Comparison of ENCODE assay signal across 7 mouse cellular contexts in genomic region chr12:71768471-71768870, GRCm38 (mm10).
DNase-seq lines count a peak whose midpoint lies in the region; ATAC-seq lines count a peak whose summit lies in the region.

No protein-coding gene starts in this region.

- H3K27me3 ChIP-seq in limb, embryonic 11.5 days (ENCODE audit: control insufficient read depth, insufficient read depth, low read length): no peaks in the 10 kb centered on the region
- H3K27me3 ChIP-seq in midbrain, embryonic 14.5 days (ENCODE audit: control insufficient read depth, insufficient read depth, low read length): no peaks in the 10 kb centered on the region

- 2% methylated on average over 12 of the region's 12 CpGs for WGBS in limb, embryonic 11.5 days
- 6% methylated on average over 12 of the region's 12 CpGs for WGBS in midbrain, embryonic 14.5 days

- peak overlapping the region; percentile 36; the same call in 1 of the 2 replicates for H3K4me2 ChIP-seq in limb, embryonic 11.5 days (ENCODE audit: low read depth, severe bottlenecking)
- H3K4me2 ChIP-seq in midbrain, embryonic 14.5 days (ENCODE audit: low read length): peak overlapping the region; percentile 41

- H3K27ac ChIP-seq in limb, embryonic 11.5 days (replicated peaks; ENCODE audit: low read depth, low read length): no peak overlapping the region
- no peak overlapping the region for H3K27ac ChIP-seq in midbrain, embryonic 14.5 days (replicated peaks; ENCODE audit: low read depth, low read length)

- no peak overlapping the region for H3K9ac ChIP-seq in limb, embryonic 11.5 days (ENCODE audit: low read length)
- H3K9ac ChIP-seq in midbrain, embryonic 14.5 days (replicated peaks; ENCODE audit: low read length): no peak overlapping the region

- DNase-seq in adrenal gland, adult 8-10 months: peak; percentile 44
- peak; percentile 80 for DNase-seq in embryo, embryonic 9.5 days (ENCODE audit: extremely low spot score)
- DNase-seq in heart, adult 11 months: peak; percentile 95
- peak; percentile 59 for DNase-seq in kidney, adult 11 months
- peak; percentile 91 for DNase-seq in limb, embryonic 11.5 days (ENCODE audit: low spot score)
- DNase-seq in midbrain, embryonic 14.5 days: peak; percentile 93
- peak; percentile 33 to 66 for DNase-seq in spleen, adult 18-20 months

- no peaks in the 10 kb centered on the region for H3K36me3 ChIP-seq in limb, embryonic 11.5 days (ENCODE audit: control insufficient read depth, insufficient read depth, low read length)
- H3K36me3 ChIP-seq in midbrain, embryonic 14.5 days (ENCODE audit: control insufficient read depth, insufficient read depth, low read length): no peaks in the 10 kb centered on the region

- H3K4me1 ChIP-seq in limb, embryonic 11.5 days (ENCODE audit: control insufficient read depth, insufficient read depth, low read length): 0 out of 2 replicates have a peak, but pooled peaks cover 3% of the 10 kb centered on the region
- H3K4me1 ChIP-seq in midbrain, embryonic 14.5 days (ENCODE audit: control insufficient read depth, insufficient read depth, low read length): no peaks in the 10 kb centered on the region

- no peaks in the 10 kb centered on the region for H3K9me3 ChIP-seq in limb, embryonic 11.5 days (ENCODE audit: control insufficient read depth, low read length)
- no peaks in the 10 kb centered on the region for H3K9me3 ChIP-seq in midbrain, embryonic 14.5 days (ENCODE audit: control insufficient read depth, low read length)

- ATAC-seq in limb, embryonic 11.5 days (ENCODE audit: insufficient number of reproducible peaks, low FRiP score, low TSS enrichment, low read depth): no peak
- no peak for ATAC-seq in midbrain, embryonic 14.5 days (ENCODE audit: low FRiP score, low TSS enrichment)

- H3K4me3 ChIP-seq in limb, embryonic 11.5 days (ENCODE audit: low read depth, low read length): no peak overlapping the region
- H3K4me3 ChIP-seq in midbrain, embryonic 14.5 days (replicated peaks; ENCODE audit: low read depth, low read length): no peak overlapping the region

Comparison
In these comparisons a context has a peak if more than half of its experiments do, and no peak if none do; other contexts are left out.
1. DNase-seq: peak in every context shown above with its lines; median percentile 95 in heart, adult 11 months; 93 in midbrain, embryonic 14.5 days; 91 in limb, embryonic 11.5 days; 80 in embryo, embryonic 9.5 days; 59 in kidney, adult 11 months; 50 in spleen, adult 18-20 months; 44 in adrenal gland, adult 8-10 months.